Mouse (Mus musculus): ENCODE results near the gene Ptgfrn. TPM values are rescaled to one million over a fixed set of nuclear protein-coding genes. Genes with fewer than 3 reads are reported as not detected.

The Ptgfrn gene
- polyA plus RNA-seq, 1 experiment from 2014 or later, result 0.46 TPM

- Histone ChIP-seq H3K36me3 (no peaks in the 10 kb centered on the region), H3K9ac (no peak overlapping the region), H3K27me3 (no peaks in the 10 kb centered on the region), H3K4me2 (no peak overlapping the region), H3K4me3 (replicated peaks) (no peak overlapping the region), H3K27ac (no peak overlapping the region), H3K4me1 (replicated peaks) (no peaks in the 10 kb centered on the region), H3K9me3 (replicated peaks) (no peaks in the 10 kb centered on the region)
- ATAC-seq (ENCODE audit: low read depth) (no peak), DNase-seq (no peak)
- WGBS (ENCODE audit: insufficient replicate concordance), result 86% methylated on average over 25 of the region's 25 CpGs
Measured at GRCm38 (mm10) chr3:101076966-101077709, 32.9 kb downstream of the Ptgfrn start.

GRCm38 (mm10) chr3:101075866-101076265, 34.2 kb downstream of the Ptgfrn start:
- H3K4me1 ChIP-seq (replicated peaks), result no peaks in the 10 kb centered on the region
- H3K27me3 ChIP-seq, result no peaks in the 10 kb centered on the region
- no peak overlapping the region for H3K9ac ChIP-seq
- DNase-seq (no peak), ATAC-seq (ENCODE audit: low read depth) (no peak)
- no peak overlapping the region for H3K4me2 ChIP-seq
- H3K36me3 ChIP-seq, result no peaks in the 10 kb centered on the region
- H3K27ac ChIP-seq, result no peak overlapping the region
- no peaks in the 10 kb centered on the region for H3K9me3 ChIP-seq (replicated peaks)
- no peak overlapping the region for H3K4me3 ChIP-seq (replicated peaks)
- WGBS (ENCODE audit: insufficient replicate concordance), result 41% methylated on average over 3 of the region's 3 CpGs

GRCm38 (mm10) chr3:101073384-101073783, 36.7 kb downstream of the Ptgfrn start:
- no peak for ATAC-seq (ENCODE audit: low read depth)

GRCm38 (mm10) chr3:101072506-101073215, 37.4 kb downstream of the Ptgfrn start:
- Histone ChIP-seq H3K9ac (no peak overlapping the region), H3K4me3 (replicated peaks) (no peak overlapping the region), H3K4me1 (replicated peaks) (no peaks in the 10 kb centered on the region), H3K36me3 (no peaks in the 10 kb centered on the region), H3K9me3 (replicated peaks) (no peaks in the 10 kb centered on the region), H3K27ac (no peak overlapping the region), H3K27me3 (no peaks in the 10 kb centered on the region), H3K4me2 (no peak overlapping the region)
- DNase-seq, result no peak
- no peak for ATAC-seq (ENCODE audit: low read depth)
- WGBS (ENCODE audit: insufficient replicate concordance), result 72% methylated on average over 15 of the region's 15 CpGs

More at GRCm38 (mm10) chr3:101073384-101073783, 36.7 kb downstream of the Ptgfrn start:
- 73% methylated on average over 9 of the region's 9 CpGs for WGBS (ENCODE audit: insufficient replicate concordance)
- no peaks in the 10 kb centered on the region for H3K27me3 ChIP-seq
- H3K9ac ChIP-seq, result no peak overlapping the region
- H3K4me2 ChIP-seq, result no peak overlapping the region
- H3K4me3 ChIP-seq (replicated peaks), result no peak overlapping the region
- H3K9me3 ChIP-seq (replicated peaks), result no peaks in the 10 kb centered on the region
- no peaks in the 10 kb centered on the region for H3K4me1 ChIP-seq (replicated peaks)
- no peak overlapping the region for H3K27ac ChIP-seq
- DNase-seq, result no peak
- H3K36me3 ChIP-seq, result no peaks in the 10 kb centered on the region

GRCm38 (mm10) chr3:101071576-101071975, 38.5 kb downstream of the Ptgfrn start:
- Histone ChIP-seq H3K4me1 (replicated peaks) (no peaks in the 10 kb centered on the region), H3K4me2 (no peak overlapping the region), H3K27ac (no peak overlapping the region), H3K9ac (no peak overlapping the region), H3K9me3 (replicated peaks) (no peaks in the 10 kb centered on the region), H3K4me3 (replicated peaks) (no peak overlapping the region), H3K27me3 (no peaks in the 10 kb centered on the region), H3K36me3 (no peaks in the 10 kb centered on the region)
- DNase-seq, result no peak
- ATAC-seq (ENCODE audit: low read depth), result no peak

- Histone ChIP-seq H3K36me3 (no peaks in the 10 kb centered on the region), H3K27ac (no peak overlapping the region), H3K4me3 (replicated peaks) (no peak overlapping the region), H3K9me3 (replicated peaks) (no peaks in the 10 kb centered on the region), H3K4me1 (replicated peaks) (no peaks in the 10 kb centered on the region), H3K4me2 (no peak overlapping the region), H3K27me3 (no peaks in the 10 kb centered on the region), H3K9ac (no peak overlapping the region)
- 72% methylated on average over 6 of the region's 6 CpGs for WGBS (ENCODE audit: insufficient replicate concordance)
- ATAC-seq (ENCODE audit: low read depth) (no peak), DNase-seq (no peak)
Measured at GRCm38 (mm10) chr3:101070796-101071235, 39.3 kb downstream of the Ptgfrn start.

- no peak overlapping the region for H3K4me2 ChIP-seq
- DNase-seq, result no peak
- no peak overlapping the region for H3K9ac ChIP-seq
- H3K36me3 ChIP-seq, result no peaks in the 10 kb centered on the region
- WGBS (ENCODE audit: insufficient replicate concordance), result 61% methylated on average over 10 of the region's 10 CpGs
- no peak for ATAC-seq (ENCODE audit: low read depth)
- no peak overlapping the region for H3K27ac ChIP-seq
- no peaks in the 10 kb centered on the region for H3K27me3 ChIP-seq
- H3K4me3 ChIP-seq (replicated peaks), result no peak overlapping the region
- H3K9me3 ChIP-seq (replicated peaks), result no peaks in the 10 kb centered on the region
- H3K4me1 ChIP-seq (replicated peaks), result no peaks in the 10 kb centered on the region
Measured at GRCm38 (mm10) chr3:101070230-101070795, 39.8 kb downstream of the Ptgfrn start.

- DNase-seq, result no peak
- no peaks in the 10 kb centered on the region for H3K9me3 ChIP-seq (replicated peaks)
Measured at GRCm38 (mm10) chr3:101068701-101069100, 41.4 kb downstream of the Ptgfrn start.

GRCm38 (mm10) chr3:101066175-101066574, 43.9 kb downstream of the Ptgfrn start:
- Histone ChIP-seq H3K4me3 (replicated peaks) (no peak overlapping the region), H3K27ac (no peak overlapping the region), H3K4me2 (no peak overlapping the region), H3K9ac (no peak overlapping the region), H3K9me3 (replicated peaks) (no peaks in the 10 kb centered on the region), H3K36me3 (no peaks in the 10 kb centered on the region), H3K4me1 (replicated peaks) (no peaks in the 10 kb centered on the region), H3K27me3 (no peaks in the 10 kb centered on the region)
- ATAC-seq (ENCODE audit: low read depth), result no peak
- 67% methylated on average over 6 of the region's 6 CpGs for WGBS (ENCODE audit: insufficient replicate concordance)
- DNase-seq, result no peak

More at GRCm38 (mm10) chr3:101068701-101069100, 41.4 kb downstream of the Ptgfrn start:
- Histone ChIP-seq H3K4me2 (no peak overlapping the region), H3K27ac (no peak overlapping the region), H3K4me3 (replicated peaks) (no peak overlapping the region), H3K9ac (no peak overlapping the region), H3K4me1 (replicated peaks) (no peaks in the 10 kb centered on the region), H3K27me3 (no peaks in the 10 kb centered on the region), H3K36me3 (no peaks in the 10 kb centered on the region)
- 47% methylated on average over 5 of the region's 5 CpGs for WGBS (ENCODE audit: insufficient replicate concordance)
- ATAC-seq (ENCODE audit: low read depth), result no peak

GRCm38 (mm10) chr3:101061865-101062585, 48.1 kb downstream of the Ptgfrn start:
- H3K36me3 ChIP-seq, result no peaks in the 10 kb centered on the region

GRCm38 (mm10) chr3:101059214-101059613, 50.9 kb downstream of the Ptgfrn start:
- ATAC-seq (ENCODE audit: low read depth), result no peak
- Histone ChIP-seq H3K36me3 (no peaks in the 10 kb centered on the region), H3K4me1 (replicated peaks) (peaks cover 4% of the 10 kb centered on the region), H3K4me3 (replicated peaks) (no peak overlapping the region), H3K27ac (no peak overlapping the region), H3K9ac (no peak overlapping the region), H3K4me2 (no peak overlapping the region), H3K9me3 (replicated peaks) (no peaks in the 10 kb centered on the region), H3K27me3 (no peaks in the 10 kb centered on the region)
- WGBS (ENCODE audit: insufficient replicate concordance), result 39% methylated on average over 4 of the region's 4 CpGs
- DNase-seq, result no peak

More at GRCm38 (mm10) chr3:101061865-101062585, 48.1 kb downstream of the Ptgfrn start:
- H3K4me1 ChIP-seq (replicated peaks), result peaks cover 4% of the 10 kb centered on the region
- DNase-seq, result no peak
- no peak overlapping the region for H3K4me3 ChIP-seq (replicated peaks)
- H3K27me3 ChIP-seq, result no peaks in the 10 kb centered on the region
- H3K9ac ChIP-seq, result no peak overlapping the region
- ATAC-seq (ENCODE audit: low read depth), result no peak
- no peaks in the 10 kb centered on the region for H3K9me3 ChIP-seq (replicated peaks)
- 64% methylated on average over 7 of the region's 7 CpGs for WGBS (ENCODE audit: insufficient replicate concordance)
- H3K27ac ChIP-seq, result no peak overlapping the region
- no peak overlapping the region for H3K4me2 ChIP-seq

All from liver, embryonic 13.5 days (tissue).